Mouse (Mus musculus): ENCODE measurements around the gene Riok2. TPM values are rescaled to one million over a fixed set of nuclear protein-coding genes. Genes with fewer than 3 reads are reported as not detected.

Riok2 gene
- polyA plus RNA-seq, 2 experiments: 24.5 to 33.7 TPM

DNA sequence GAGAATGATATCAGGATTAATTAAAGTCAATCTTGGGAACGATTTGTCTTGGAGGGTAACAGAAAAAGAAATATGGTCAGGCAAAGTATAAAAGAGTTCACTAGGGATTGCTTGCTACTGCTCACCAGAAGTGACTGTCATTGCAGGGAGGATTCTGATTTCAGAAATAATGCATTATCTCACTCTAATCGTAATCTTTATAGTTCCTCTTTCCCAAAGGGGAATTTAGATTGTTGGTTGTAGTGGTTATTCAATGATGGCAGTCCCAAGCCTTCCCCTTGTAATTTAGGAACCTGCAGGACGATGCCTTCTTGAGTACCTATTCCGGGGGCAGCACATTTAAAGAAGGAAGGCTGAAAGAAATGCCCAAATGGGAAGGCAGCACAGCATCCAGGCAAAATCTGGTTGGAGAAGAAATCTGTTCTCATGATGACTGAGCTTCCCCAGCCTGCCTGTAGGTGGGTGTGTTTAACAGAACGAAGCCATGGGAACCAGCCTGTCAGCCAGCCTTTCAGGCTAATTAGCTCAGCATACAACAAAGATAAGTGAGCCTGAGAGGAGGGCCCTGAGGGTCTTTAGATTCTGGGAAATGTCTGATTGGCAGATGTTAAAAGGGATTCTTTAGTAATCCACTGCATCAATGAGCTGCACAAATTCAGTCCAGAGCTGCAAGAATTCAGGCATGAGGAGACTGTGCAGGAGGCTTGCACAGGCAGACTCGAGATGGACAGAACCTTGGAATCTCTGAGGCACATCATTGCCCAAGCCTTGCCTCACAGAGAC lies 28.3 kb downstream of the Riok2 start, which contains the start of gene Lix1:
TSS of gene Lix1 (plus strand) at position 451 of the 783 bp plus-strand sequence.
- Histone ChIP-seq H3K4me3 (replicated peaks; ENCODE audit: low read length) (0 out of 2 replicates have a peak within 1 kb of the TSS, but pooled peaks have one; percentile 14), H3K9ac (ENCODE audit: low read depth, low read length, severe bottlenecking) (no peak within 1 kb of the TSS)
- WGBS: 24% methylated on average over 6 of the region's 6 CpGs

DNA sequence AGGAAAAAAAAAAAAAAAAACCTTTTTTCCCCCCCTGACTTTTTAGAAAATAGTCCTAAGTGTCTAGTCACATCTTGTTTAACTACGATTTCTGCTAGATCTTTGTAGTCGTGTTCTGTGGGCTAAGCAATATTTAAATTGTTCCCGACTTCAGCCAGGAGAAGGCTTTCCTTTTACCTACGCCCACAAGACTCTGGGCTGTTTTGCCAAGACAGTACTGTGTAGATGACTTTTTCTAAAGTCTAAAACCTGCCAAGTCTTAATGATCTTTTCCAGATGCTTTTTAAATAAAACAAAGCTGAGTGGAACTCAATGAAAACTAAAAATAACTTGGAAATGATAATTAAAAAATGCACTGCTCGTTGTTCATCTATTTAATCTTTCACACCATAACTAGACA lies 28.9 kb downstream of the Riok2 start:
- DNase-seq (ENCODE audit: low spot score): peak; percentile 67
- Histone ChIP-seq H3K27ac (replicated peaks; ENCODE audit: low read depth, low read length) (peak overlapping the region; percentile 67; the same call in 1 of the 2 replicates), H3K4me3 (replicated peaks; ENCODE audit: low read length) (0 out of 2 replicates have a peak overlapping the region, but pooled peaks have one; percentile 14), H3K4me1 (ENCODE audit: control insufficient read depth, insufficient read depth, low read length) (peaks cover 23% of the 10 kb centered on the region), H3K36me3 (ENCODE audit: control insufficient read depth, insufficient read depth, low read length) (no peaks in the 10 kb centered on the region), H3K9me3 (ENCODE audit: control insufficient read depth, low read length) (no peaks in the 10 kb centered on the region), H3K27me3 (ENCODE audit: control insufficient read depth, insufficient read depth, low read length) (no peaks in the 10 kb centered on the region), H3K4me2 (replicated peaks; ENCODE audit: low read depth, low read length, severe bottlenecking) (peak overlapping the region; percentile 31), H3K9ac (ENCODE audit: low read depth, low read length, severe bottlenecking) (no peak overlapping the region)
- ATAC-seq (ENCODE audit: low FRiP score, low read depth): peak; percentile 42; the same call in 1 of the 2 replicates
- WGBS: 10% methylated on average over 5 of the region's 5 CpGs
- TF ChIP-seq POLR2A (IDR thresholded peaks at IDR 0.05; ENCODE audit: borderline replicate concordance, extremely low read depth, insufficient read depth, insufficient read length): no peak

More for the DNA sequence above, 28.3 kb downstream of the Riok2 start, which contains the start of gene Lix1:
- H3K27ac ChIP-seq (replicated peaks; ENCODE audit: low read depth, low read length): peak within 1 kb of the TSS; percentile 67
- peaks cover 22% of the 10 kb centered on the region for H3K4me1 ChIP-seq (ENCODE audit: control insufficient read depth, insufficient read depth, low read length)
- no peaks in the 10 kb centered on the region for H3K27me3 ChIP-seq (ENCODE audit: control insufficient read depth, insufficient read depth, low read length)
- H3K9me3 ChIP-seq (ENCODE audit: control insufficient read depth, low read length): no peaks in the 10 kb centered on the region
- DNase-seq (ENCODE audit: low spot score) (peak; percentile 80), ATAC-seq (ENCODE audit: low FRiP score, low read depth) (peak; percentile 84)
- TF ChIP-seq POLR2A (IDR thresholded peaks at IDR 0.05; ENCODE audit: borderline replicate concordance, extremely low read depth, insufficient read depth, insufficient read length): no peak
- no peaks in the 10 kb centered on the region for H3K36me3 ChIP-seq (ENCODE audit: control insufficient read depth, insufficient read depth, low read length)
- H3K4me2 ChIP-seq (replicated peaks; ENCODE audit: low read depth, low read length, severe bottlenecking): peak within 1 kb of the TSS; percentile 31

DNA sequence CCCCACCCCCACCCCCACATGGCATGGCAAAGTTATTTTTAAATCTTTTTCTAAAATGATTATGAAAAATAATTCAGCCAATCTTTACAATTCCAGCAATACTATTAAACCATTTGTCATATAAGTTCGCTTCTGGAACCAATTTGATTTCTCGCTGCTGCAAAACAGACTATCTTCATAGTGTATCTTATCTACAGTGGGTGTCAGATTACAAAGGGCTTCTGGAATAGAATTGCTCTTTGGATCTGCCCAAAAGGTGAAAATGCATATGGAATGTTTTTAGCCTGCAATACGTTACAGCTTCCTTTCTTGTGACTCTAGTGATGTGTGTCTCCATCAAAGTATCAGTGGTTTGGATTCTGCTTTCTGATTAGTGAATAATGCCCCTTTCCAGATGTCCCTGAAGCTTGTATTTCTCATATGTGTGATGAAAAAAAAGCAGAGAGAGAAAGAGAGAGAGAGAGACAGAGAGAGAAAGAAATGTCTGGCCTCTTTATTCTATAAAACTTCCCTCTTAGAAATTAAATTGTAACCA lies 29.5 kb downstream of the Riok2 start:
- H3K27me3 ChIP-seq (ENCODE audit: control insufficient read depth, insufficient read depth, low read length): no peaks in the 10 kb centered on the region
- no peak for TF ChIP-seq POLR2A (IDR thresholded peaks at IDR 0.05; ENCODE audit: borderline replicate concordance, extremely low read depth, insufficient read depth, insufficient read length)
- H3K4me3 ChIP-seq (replicated peaks; ENCODE audit: low read length): no peak overlapping the region
- no peaks in the 10 kb centered on the region for H3K36me3 ChIP-seq (ENCODE audit: control insufficient read depth, insufficient read depth, low read length)
- H3K9ac ChIP-seq (ENCODE audit: low read depth, low read length, severe bottlenecking): no peak overlapping the region
- 0 out of 2 replicates have a peak overlapping the region, but pooled peaks have one; percentile 4 for H3K4me2 ChIP-seq (replicated peaks; ENCODE audit: low read depth, low read length, severe bottlenecking)
- no peaks in the 10 kb centered on the region for H3K9me3 ChIP-seq (ENCODE audit: control insufficient read depth, low read length)
- WGBS: 7% methylated on average over 3 of the region's 3 CpGs
- peaks cover 29% of the 10 kb centered on the region for H3K4me1 ChIP-seq (ENCODE audit: control insufficient read depth, insufficient read depth, low read length)
- DNase-seq (ENCODE audit: low spot score) (peak; percentile 34), ATAC-seq (ENCODE audit: low FRiP score, low read depth) (no peak)
- H3K27ac ChIP-seq (replicated peaks; ENCODE audit: low read depth, low read length): no peak overlapping the region

DNA sequence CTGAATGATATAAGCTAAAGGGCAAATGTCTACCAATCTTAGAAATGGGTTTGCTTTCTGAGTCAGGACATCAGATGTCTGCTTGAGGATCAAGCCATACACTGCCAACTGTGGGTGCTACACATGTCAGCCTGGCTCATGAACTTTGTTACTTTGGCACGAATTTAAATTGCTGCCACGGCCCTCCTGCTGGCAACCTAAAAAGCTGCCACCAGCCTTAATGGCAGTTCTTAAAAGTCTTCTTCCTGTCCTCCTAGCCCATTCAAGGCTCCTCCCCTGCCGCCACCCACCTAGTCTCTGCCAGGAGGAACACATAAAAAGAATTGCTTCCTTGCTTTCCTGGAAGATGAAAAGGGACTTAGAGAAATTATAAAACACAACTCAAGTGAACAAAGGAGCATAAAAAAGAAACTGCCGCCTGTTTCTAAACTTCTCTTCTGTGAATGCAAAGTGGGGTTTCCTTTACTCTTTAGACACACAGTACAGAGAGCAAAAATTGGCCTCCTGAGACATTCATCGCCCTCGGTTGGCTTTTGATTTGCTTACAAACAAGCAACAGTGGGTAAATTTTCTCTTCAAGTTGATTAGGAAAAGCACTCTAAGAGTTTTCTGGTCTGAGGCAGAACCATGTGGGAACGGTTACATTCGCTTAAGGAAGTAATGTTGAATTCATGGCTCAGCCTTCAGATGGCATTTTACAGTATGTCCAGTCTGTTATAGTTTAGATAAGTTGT lies 30.9 kb downstream of the Riok2 start:
- TF ChIP-seq POLR2A (IDR thresholded peaks at IDR 0.05; ENCODE audit: borderline replicate concordance, extremely low read depth, insufficient read depth, insufficient read length): no peak
- no peak overlapping the region for H3K9ac ChIP-seq (ENCODE audit: low read depth, low read length, severe bottlenecking)
- ATAC-seq (ENCODE audit: low FRiP score, low read depth): no peak
- WGBS: 12% methylated on average over 8 of the region's 8 CpGs
- no peaks in the 10 kb centered on the region for H3K9me3 ChIP-seq (ENCODE audit: control insufficient read depth, low read length)
- peak overlapping the region; percentile 4; the same call in 1 of the 2 replicates for H3K4me3 ChIP-seq (replicated peaks; ENCODE audit: low read length)
- no peaks in the 10 kb centered on the region for H3K36me3 ChIP-seq (ENCODE audit: control insufficient read depth, insufficient read depth, low read length)
- H3K4me2 ChIP-seq (replicated peaks; ENCODE audit: low read depth, low read length, severe bottlenecking): peak overlapping the region; percentile 30
- DNase-seq (ENCODE audit: low spot score): no peak
- H3K27ac ChIP-seq (replicated peaks; ENCODE audit: low read depth, low read length): no peak overlapping the region; the same call in 1 of the 2 replicates
- H3K27me3 ChIP-seq (ENCODE audit: control insufficient read depth, insufficient read depth, low read length): no peaks in the 10 kb centered on the region
- H3K4me1 ChIP-seq (ENCODE audit: control insufficient read depth, insufficient read depth, low read length): peaks cover 39% of the 10 kb centered on the region

DNA sequence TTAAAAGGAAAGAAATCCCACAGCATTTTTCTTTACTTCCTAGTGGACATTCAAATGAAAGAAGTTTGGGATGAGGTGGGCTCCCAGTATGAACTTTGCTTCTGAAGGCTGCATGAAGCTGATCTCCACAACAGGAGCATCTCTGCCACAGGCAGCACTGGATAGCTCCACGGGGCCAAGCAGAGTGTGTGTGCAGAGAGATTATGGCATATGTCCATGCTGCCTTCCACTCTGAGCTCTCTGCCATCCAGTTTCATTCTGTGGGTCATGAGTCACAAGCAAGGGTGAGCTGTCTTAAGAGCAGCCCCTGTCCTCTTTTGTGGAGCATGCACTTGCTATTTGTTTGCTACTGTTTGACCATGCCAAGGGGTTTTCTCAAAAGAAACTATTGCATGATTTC lies 31.5 kb downstream of the Riok2 start:
- Histone ChIP-seq H3K27ac (replicated peaks; ENCODE audit: low read depth, low read length) (no peak overlapping the region), H3K27me3 (ENCODE audit: control insufficient read depth, insufficient read depth, low read length) (no peaks in the 10 kb centered on the region), H3K9ac (ENCODE audit: low read depth, low read length, severe bottlenecking) (no peak overlapping the region), H3K4me1 (ENCODE audit: control insufficient read depth, insufficient read depth, low read length) (peaks cover 39% of the 10 kb centered on the region), H3K4me3 (replicated peaks; ENCODE audit: low read length) (no peak overlapping the region), H3K9me3 (ENCODE audit: control insufficient read depth, low read length) (no peaks in the 10 kb centered on the region), H3K36me3 (ENCODE audit: control insufficient read depth, insufficient read depth, low read length) (no peaks in the 10 kb centered on the region), H3K4me2 (replicated peaks; ENCODE audit: low read depth, low read length, severe bottlenecking) (no peak overlapping the region)
- DNase-seq (ENCODE audit: low spot score) (no peak), ATAC-seq (ENCODE audit: low FRiP score, low read depth) (no peak)
- no peak for TF ChIP-seq POLR2A (IDR thresholded peaks at IDR 0.05; ENCODE audit: borderline replicate concordance, extremely low read depth, insufficient read depth, insufficient read length)
- 21% methylated on average over 1 of the region's 1 CpGs for WGBS
